Mouse (Mus musculus) ES-Bruce4 (cell line): ENCODE data around the gene Acsm5. TPM values are rescaled to one million over a fixed set of nuclear protein-coding genes. Genes with fewer than 3 reads are reported as not detected.

Source experiments
- H3K27ac ChIP-seq: 2 replicates; pipeline ENCODE4 v1.5.1; 2012; ENCODE audit warnings: low read length, inconsistent platforms; ENCODE audit not compliant: insufficient read depth
- H3K27me3 ChIP-seq: 2 replicates; pipeline ENCODE4 v1.6.1; 2012; ENCODE audit warnings: mild to moderate bottlenecking, low read length, inconsistent platforms; ENCODE audit not compliant: control insufficient read depth, poor library complexity, insufficient read depth, severe bottlenecking
- H3K36me3 ChIP-seq: 2 replicates; pipeline ENCODE4 v1.6.1; 2012; ENCODE audit warnings: inconsistent platforms, mild to moderate bottlenecking, low read length, moderate library complexity; ENCODE audit not compliant: control insufficient read depth, poor library complexity, insufficient read depth, severe bottlenecking
- H3K4me1 ChIP-seq: one replicate; pipeline ENCODE4 v1.8.1; 2011; ENCODE audit warnings: low read length; ENCODE audit not compliant: control insufficient read depth, insufficient read depth
- H3K4me3 ChIP-seq: 2 replicates; pipeline ENCODE4 v1.5.1; 2011; ENCODE audit warnings: low read depth, mild to moderate bottlenecking, low read length
- H3K9ac ChIP-seq: 2 replicates; pipeline ENCODE4 v1.6.1; 2012; ENCODE audit warnings: low read depth, mild to moderate bottlenecking, inconsistent platforms; ENCODE audit not compliant: poor library complexity, severe bottlenecking
- H3K9me3 ChIP-seq: replicated peaks from 2 replicates; pipeline ENCODE4 v1.6.1; 2012; ENCODE audit warnings: mild to moderate bottlenecking, low read length, inconsistent platforms; ENCODE audit not compliant: control insufficient read depth, poor library complexity, insufficient read depth, severe bottlenecking
- CTCF ChIP-seq: IDR thresholded peaks from one replicate; pipeline ENCODE4 v1.8.1; 2011; ENCODE audit warnings: low read depth, low read length
- EP300 ChIP-seq: IDR thresholded peaks from 2 replicates; pipeline ENCODE4 v1.6.1; 2011; ENCODE audit warnings: low read depth, low read length; ENCODE audit not compliant: insufficient read depth
- POLR2A ChIP-seq: IDR thresholded peaks from one replicate; pipeline ENCODE4 v1.8.1; 2011; ENCODE audit warnings: low read length; ENCODE audit not compliant: insufficient read depth
- polyA plus RNA-seq: library from polyadenylated mRNA; stranded (reverse); fragments of >200 nt; gene quantifications from 2 replicates; pipeline ENCODE4 v1.2.4, GENCODE M21; 2011; ENCODE audit warnings: low read depth; ENCODE audit not compliant: missing spikeins, insufficient read depth, insufficient read length

Acsm5 gene
- polyA plus RNA-seq, 1 experiment, result not detected

DNA sequence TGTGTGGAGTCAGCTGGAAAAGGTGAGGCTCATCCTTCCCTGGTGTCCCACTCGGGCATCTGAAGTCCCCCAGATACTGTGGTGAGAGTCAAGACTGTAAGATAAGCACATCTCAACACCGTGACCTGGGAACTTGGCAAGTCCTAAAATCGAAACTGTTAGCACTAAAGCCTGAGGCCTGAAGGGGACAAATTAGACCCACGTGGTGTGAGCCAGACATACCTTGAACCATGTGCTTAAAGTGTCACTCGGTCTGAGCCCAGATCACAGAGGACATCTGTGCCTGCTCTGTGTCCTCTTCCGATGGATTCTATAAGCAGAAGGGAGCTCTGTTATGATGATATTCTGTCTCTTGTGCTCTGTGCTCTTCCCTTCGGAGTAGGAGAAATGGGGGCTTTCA, 9.4 kb downstream of the Acsm5 start:
- Histone ChIP-seq H3K36me3 (no peaks in the 10 kb centered on the region), H3K27me3 (no peaks in the 10 kb centered on the region), H3K4me3 (no peak overlapping the region), H3K4me1 (no peaks in the 10 kb centered on the region), H3K9ac (no peak overlapping the region), H3K27ac (no peak overlapping the region), H3K9me3 (no peaks in the 10 kb centered on the region)
- TF ChIP-seq POLR2A (no peak), CTCF (no peak), EP300 (no peak)

DNA sequence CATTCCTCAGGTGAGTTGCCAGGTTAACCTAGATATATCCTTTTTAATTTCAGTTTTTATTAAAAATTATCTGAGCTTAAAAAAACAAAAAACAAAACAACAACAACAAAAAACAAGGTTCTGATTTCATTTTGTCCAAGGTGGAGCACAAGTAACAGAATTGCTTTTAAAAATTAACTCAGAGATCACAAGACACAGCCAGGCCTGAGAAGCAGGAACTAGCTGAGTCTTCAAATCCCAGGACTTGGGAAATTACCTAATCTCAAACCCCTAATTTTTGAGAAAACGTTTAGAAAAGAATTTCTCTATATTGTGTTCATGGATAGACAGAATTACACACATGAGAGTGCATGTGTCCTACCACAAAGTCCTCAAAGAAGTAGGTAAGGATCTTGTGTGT, 13.7 kb downstream of the Acsm5 start:
- H3K4me1 ChIP-seq, result no peaks in the 10 kb centered on the region
- H3K36me3 ChIP-seq, result no peaks in the 10 kb centered on the region
- TF ChIP-seq CTCF (no peak), EP300 (no peak), POLR2A (no peak)
- H3K27me3 ChIP-seq, result no peaks in the 10 kb centered on the region
- H3K4me3 ChIP-seq, result no peak overlapping the region
- H3K27ac ChIP-seq, result no peak overlapping the region
- no peak overlapping the region for H3K9ac ChIP-seq
- no peaks in the 10 kb centered on the region for H3K9me3 ChIP-seq

DNA sequence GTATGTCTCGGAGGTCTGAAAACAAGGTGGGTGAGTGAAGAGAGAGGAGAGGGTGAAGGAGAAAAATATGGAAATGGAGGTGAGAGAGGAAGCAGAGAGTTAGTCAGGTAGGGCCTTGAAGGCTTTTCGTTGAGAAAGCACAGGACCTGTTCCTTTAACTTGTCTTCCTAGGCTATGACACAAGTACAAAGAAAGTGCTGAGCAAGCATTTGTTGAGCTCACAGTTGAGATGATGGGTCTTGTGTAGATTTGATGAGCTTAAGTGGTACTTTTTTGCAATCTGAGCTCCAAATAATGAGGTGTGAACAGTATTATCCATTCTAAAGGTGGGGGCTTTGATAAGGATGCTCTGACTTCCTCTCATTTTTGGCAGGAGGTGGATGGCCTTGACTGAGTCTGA, 15.1 kb downstream of the Acsm5 start:
- H3K27me3 ChIP-seq, result no peaks in the 10 kb centered on the region
- H3K4me3 ChIP-seq, result no peak overlapping the region
- no peak for TF ChIP-seq POLR2A
- no peak for TF ChIP-seq EP300
- no peak for TF ChIP-seq CTCF
- no peak overlapping the region for H3K27ac ChIP-seq
- H3K9ac ChIP-seq, result no peak overlapping the region
- H3K9me3 ChIP-seq, result no peaks in the 10 kb centered on the region
- no peaks in the 10 kb centered on the region for H3K36me3 ChIP-seq
- no peaks in the 10 kb centered on the region for H3K4me1 ChIP-seq

DNA sequence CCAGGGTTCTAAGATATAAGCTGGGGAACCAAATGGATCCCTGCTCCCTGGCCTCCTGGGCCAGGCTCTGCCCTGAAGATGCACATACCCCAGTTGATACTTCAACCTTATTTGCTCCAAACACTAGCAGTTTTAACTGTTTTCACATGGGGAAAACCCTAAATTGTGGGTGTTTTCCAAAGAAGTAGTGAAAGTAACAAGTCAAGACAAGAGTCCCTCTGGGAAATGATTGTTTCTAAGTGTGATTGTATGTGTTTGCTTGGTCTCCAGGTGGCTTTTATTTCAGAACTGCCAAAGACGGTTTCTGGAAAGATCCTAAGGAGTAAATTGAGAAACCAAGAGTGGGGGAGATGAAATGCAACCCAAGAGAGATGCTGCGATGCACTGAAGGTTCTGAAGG, 23.2 kb downstream of the Acsm5 start:
- H3K9ac ChIP-seq, result no peak overlapping the region
- no peaks in the 10 kb centered on the region for H3K27me3 ChIP-seq
- no peak overlapping the region for H3K4me3 ChIP-seq
- no peak overlapping the region for H3K27ac ChIP-seq
- H3K4me1 ChIP-seq, result no peaks in the 10 kb centered on the region
- TF ChIP-seq POLR2A (no peak), EP300 (no peak), CTCF (no peak)
- no peaks in the 10 kb centered on the region for H3K36me3 ChIP-seq
- peaks cover 4% of the 10 kb centered on the region; the same call in 1 of the 2 replicates for H3K9me3 ChIP-seq

DNA sequence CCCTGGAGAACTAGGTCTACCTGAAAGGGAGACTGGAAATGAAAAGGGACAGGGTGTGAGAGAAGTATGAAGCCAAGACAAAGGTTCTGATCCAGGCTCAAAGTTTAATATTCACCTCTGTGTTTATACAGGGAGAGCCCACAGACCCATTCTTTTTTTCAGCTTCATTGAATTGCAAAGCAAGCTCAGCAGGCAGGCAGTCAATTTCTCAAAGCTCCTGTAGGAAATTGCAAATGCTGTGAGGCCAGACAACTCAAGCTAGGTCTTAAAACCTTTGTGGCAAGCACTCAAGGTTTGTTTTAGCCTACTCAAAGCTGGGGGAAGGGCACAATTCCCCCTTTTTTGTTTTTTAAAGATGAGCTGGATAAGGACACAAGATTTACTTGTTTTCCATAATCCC, 26.3 kb downstream of the Acsm5 start:
- no peaks in the 10 kb centered on the region for H3K27me3 ChIP-seq
- H3K4me3 ChIP-seq, result no peak overlapping the region
- TF ChIP-seq EP300, result no peak
- TF ChIP-seq CTCF, result no peak
- no peak for TF ChIP-seq POLR2A
- no peaks in the 10 kb centered on the region for H3K4me1 ChIP-seq
- no peak overlapping the region for H3K27ac ChIP-seq
- peaks cover 4% of the 10 kb centered on the region; the same call in 1 of the 2 replicates for H3K9me3 ChIP-seq
- H3K36me3 ChIP-seq, result no peaks in the 10 kb centered on the region
- no peak overlapping the region for H3K9ac ChIP-seq

DNA sequence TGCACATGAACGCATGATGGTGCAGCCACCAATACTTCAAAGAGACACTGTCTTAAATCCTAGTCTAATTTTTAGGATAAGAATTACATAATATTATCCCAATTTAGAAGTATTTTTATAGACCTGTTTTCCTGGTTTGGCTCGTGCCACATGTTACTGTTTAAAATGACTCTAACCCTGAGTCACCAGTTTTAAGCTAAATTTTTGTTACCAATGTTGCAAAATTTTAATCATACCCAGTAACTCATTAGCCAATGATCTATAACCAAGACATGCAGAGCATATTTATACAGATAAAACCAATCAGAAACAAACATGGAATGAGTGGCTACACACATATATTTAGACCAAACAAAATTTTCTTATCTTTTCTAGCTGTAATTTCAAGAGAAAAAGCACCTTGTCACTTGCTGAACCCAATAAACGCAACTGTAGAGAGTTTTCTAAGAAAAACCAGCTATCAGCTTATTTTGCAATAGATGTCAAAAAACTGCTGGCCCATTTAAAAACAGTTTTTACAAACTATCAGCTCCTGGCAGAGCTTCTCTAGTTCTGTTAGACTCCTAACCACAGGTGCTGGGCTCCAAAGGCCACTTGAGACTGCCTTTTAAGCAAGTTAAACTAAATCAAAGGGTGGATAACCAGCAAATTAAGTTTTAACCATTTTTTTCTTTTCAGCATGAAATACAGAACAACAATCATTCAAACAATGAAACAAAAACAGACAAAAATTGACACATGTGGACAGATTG, 31.4 kb downstream of the Acsm5 start:
- Histone ChIP-seq H3K9me3 (no peaks in the 10 kb centered on the region), H3K9ac (no peak overlapping the region), H3K36me3 (no peaks in the 10 kb centered on the region), H3K4me1 (no peaks in the 10 kb centered on the region), H3K27me3 (no peaks in the 10 kb centered on the region), H3K4me3 (no peak overlapping the region), H3K27ac (no peak overlapping the region)
- TF ChIP-seq CTCF (no peak), POLR2A (no peak)
